Mouse (Mus musculus): ENCODE measurements at regions not wholly inside any gene's neighbourhood (a gene's known extent, or its start where the extent isn't known, plus 50 kb on each side); places are given as distances from the start of the nearest gene placed in this dataset.

DNA sequence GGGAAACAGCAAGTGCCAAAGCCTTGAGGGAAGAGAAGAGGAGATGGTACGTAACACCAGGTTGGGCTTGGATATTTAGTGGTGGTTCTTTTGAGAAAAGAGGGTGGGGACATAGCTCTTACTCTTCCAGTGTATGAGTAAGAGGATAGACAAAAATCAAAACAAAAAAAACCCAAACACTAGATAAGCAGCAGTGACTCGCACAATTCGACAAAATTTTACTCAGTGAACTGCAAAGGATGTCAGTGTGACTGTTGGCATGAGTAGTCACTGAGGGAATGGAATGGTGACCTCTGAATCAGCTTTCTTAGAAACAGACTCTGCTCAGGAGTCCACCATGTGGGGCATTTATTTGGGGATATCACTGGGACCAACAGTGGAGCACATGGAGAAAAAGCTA lies 912.9 kb upstream of the Lrrc6 start:
- TF ChIP-seq POLR2A (IDR thresholded peaks at IDR 0.05; ENCODE audit: extremely low read depth, insufficient read depth, low read length) = no peak
- TF ChIP-seq CTCF (IDR thresholded peaks at IDR 0.05; ENCODE audit: extremely low read depth, insufficient read depth, low read length) = no peak
